Mouse (Mus musculus): ENCODE measurements around the gene Fbxw8.

- TF ChIP-seq POLR2A (IDR thresholded peaks at IDR 0.05; ENCODE audit: control insufficient read depth, low read depth, low read length) (no peak), CTCF (IDR thresholded peaks at IDR 0.05; ENCODE audit: control insufficient read depth, insufficient read depth, insufficient replicate concordance, low read depth, low read length) (no peak)
Measured at GRCm38 (mm10) chr5:118128208-118128607, 27.1 kb downstream of the Fbxw8 start.
